Mouse (Mus musculus) lung, adult 2 months (tissue): Measurements from ENCODE around the gene Gcnt2.

ENCODE experiments used
- CTCF ChIP-seq: fragments of 200-500 bp; IDR thresholded peaks from 2 replicates; pipeline ENCODE4 v1.5.1; 2011; ENCODE audit warnings: mild to moderate bottlenecking, low read length, control low read depth; ENCODE audit not compliant: insufficient read depth
- POLR2A ChIP-seq: fragments of 200-500 bp; IDR thresholded peaks from 2 replicates; pipeline ENCODE4 v1.6.1; 2011; ENCODE audit warnings: low read depth, mild to moderate bottlenecking, control low read depth, low read length, borderline replicate concordance; ENCODE audit errors: extremely low read depth

DNA sequence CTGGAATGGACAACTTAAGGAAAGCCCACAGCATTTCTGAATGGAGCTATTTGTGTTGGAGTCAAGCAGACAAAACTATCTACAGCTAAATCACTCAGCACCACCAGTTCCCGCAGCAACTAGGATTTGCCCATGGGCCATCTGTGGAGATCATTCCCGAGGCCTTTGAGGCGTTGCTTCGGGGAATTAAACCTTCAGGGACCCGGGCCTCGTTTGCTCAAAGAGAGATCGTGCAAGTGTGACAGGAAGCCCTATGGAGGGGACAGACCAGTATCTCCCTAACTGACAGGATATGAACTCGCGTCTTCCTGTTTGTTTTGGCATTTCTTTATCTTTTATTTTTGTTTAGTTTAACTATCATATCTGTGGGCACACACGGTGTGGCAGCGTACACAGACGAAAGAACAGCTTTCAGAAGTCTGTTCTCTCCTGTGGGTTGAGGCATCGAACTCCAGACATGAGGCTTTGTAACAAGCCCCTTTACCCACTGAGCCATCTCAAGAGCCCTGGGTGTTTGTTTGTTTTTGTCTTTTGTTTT, 2.2 kb upstream of the Gcnt2 start:
- TF ChIP-seq CTCF, result no peak
- TF ChIP-seq POLR2A, result no peak
